Mouse (Mus musculus) midbrain, embryonic 11.5 days (tissue): ENCODE measurements around the gene Pnn. TPM values are rescaled to one million over a fixed set of nuclear protein-coding genes. Genes with fewer than 3 reads are reported as not detected.

Source experiments
- polyA plus RNA-seq: library from polyadenylated mRNA; unstranded; fragments of >200 nt; fragmentation: Nextera tagmentation; extraction: Ambion mirVana; gene quantifications from 2 replicates; pipeline ENCODE4 v1.2.1, GENCODE M21; 2014

Pnn gene
- polyA plus RNA-seq, 1 experiment from 2014 or later, result 97.3 TPM

Other genes starting within 250 kb of the Pnn start
- 90.3 and 97.4 TPM in 2 replicates for gene Sec23a, start 54.9 kb upstream of the Pnn start, polyA plus RNA-seq
- 25.4 and 25.8 TPM in 2 replicates for gene Gemin2, start 53.5 kb upstream of the Pnn start, polyA plus RNA-seq
- gene Trappc6b, start 5.4 kb upstream of the Pnn start, polyA plus RNA-seq, result 72.3 and 79.8 TPM in 2 replicates
- 55.4 and 63.4 TPM in 2 replicates for gene Mia2, start 28.9 kb downstream of the Pnn start, polyA plus RNA-seq
- gene Fbxo33, start 152.8 kb downstream of the Pnn start, polyA plus RNA-seq, result 9.9 and 10.1 TPM in 2 replicates